Mouse (Mus musculus) testis, adult 2 months (tissue): ENCODE measurements around the gene Rpl11.

Experiments
- CTCF ChIP-seq: fragments of 200-500 bp; IDR thresholded peaks from 2 replicates; pipeline ENCODE4 v1.5.1; 2012; ENCODE audit warnings: low read depth, mild to moderate bottlenecking, inconsistent platforms, low read length, moderate library complexity; ENCODE audit not compliant: control insufficient read depth, insufficient read depth, insufficient replicate concordance
- POLR2A ChIP-seq: fragments of 200-500 bp; IDR thresholded peaks from 2 replicates; pipeline ENCODE4 v1.6.1; 2012; ENCODE audit warnings: low read depth, mild to moderate bottlenecking, inconsistent platforms, low read length, moderate library complexity; ENCODE audit not compliant: control insufficient read depth

DNA sequence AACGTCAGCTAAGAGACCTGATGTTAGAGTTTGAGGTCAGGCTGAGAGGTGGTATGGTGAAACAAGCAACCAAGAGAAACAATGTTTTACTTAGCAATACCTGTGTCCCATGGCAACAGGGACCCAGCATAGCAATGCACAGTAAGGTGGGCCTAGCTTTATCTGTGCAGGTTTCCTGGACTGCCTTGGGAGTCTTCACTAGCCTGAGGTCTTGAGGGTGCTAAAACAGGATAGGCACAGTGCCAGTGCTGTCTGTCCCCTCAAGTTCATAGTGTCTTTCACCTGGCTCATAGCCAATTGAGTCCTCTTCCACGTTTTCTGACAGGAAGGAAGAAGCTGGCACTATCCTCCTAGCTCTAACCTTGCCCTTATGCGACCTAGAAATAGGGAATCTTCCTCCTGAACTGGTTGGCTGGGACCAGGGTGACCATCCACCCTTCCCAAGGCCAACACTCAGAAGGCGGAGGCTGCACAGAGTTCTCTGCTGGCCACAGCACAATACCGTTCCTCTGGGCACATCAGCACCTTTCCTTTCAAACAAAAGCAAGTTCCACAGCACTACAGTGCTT lies 49.0 kb downstream of the Rpl11 start:
- TF ChIP-seq POLR2A (no peak), CTCF (no peak)
